Mouse (Mus musculus) liver, adult 2 months (tissue): ENCODE measurements around the gene Vezf1. TPM values are rescaled to one million over a fixed set of nuclear protein-coding genes. Genes with fewer than 3 reads are reported as not detected.

ENCODE experiments used
- DNase-seq: peaks from one replicate; pipeline ENCODE4 v3.0.0-alpha.2; 2011; ENCODE audit warnings: low read depth, low spot score; ENCODE audit errors: extremely low read depth
- H3K27ac ChIP-seq: fragments of 200-500 bp; replicated peaks from 2 replicates; pipeline ENCODE4 v1.5.1; 2012; ENCODE audit warnings: low read depth, mild to moderate bottlenecking, control low read depth, inconsistent platforms, low read length; ENCODE audit not compliant: insufficient read depth
- H3K27me3 ChIP-seq: fragments of 200-500 bp; 2 replicates; pipeline ENCODE4 v1.6.1; 2012; ENCODE audit warnings: mild to moderate bottlenecking, moderate library complexity, low read length, inconsistent platforms; ENCODE audit not compliant: control insufficient read depth, insufficient read depth
- H3K36me3 ChIP-seq: fragments of 200-500 bp; 2 replicates; pipeline ENCODE4 v1.6.1; 2012; ENCODE audit warnings: low read length, inconsistent platforms; ENCODE audit not compliant: control insufficient read depth, insufficient read depth
- H3K4me1 ChIP-seq: fragments of 200-500 bp; 2 replicates; pipeline ENCODE4 v1.6.1; 2011; ENCODE audit warnings: low read length; ENCODE audit not compliant: control insufficient read depth, insufficient read depth
- H3K4me3 ChIP-seq: fragments of 200-500 bp; 2 replicates; pipeline ENCODE4 v1.5.1; 2011; ENCODE audit warnings: low read depth, mild to moderate bottlenecking, control low read depth, low read length, moderate library complexity; ENCODE audit not compliant: insufficient read depth
- H3K79me2 ChIP-seq: fragments of 200-500 bp; 2 replicates; pipeline ENCODE4 v1.6.1; 2012; ENCODE audit warnings: inconsistent platforms, mild to moderate bottlenecking, low read length, moderate library complexity; ENCODE audit not compliant: control insufficient read depth, insufficient read depth
- H3K9ac ChIP-seq: fragments of 200-500 bp; 2 replicates; pipeline ENCODE4 v1.6.1; 2012; ENCODE audit warnings: low read depth, mild to moderate bottlenecking, control low read depth, inconsistent platforms, low read length
- CTCF ChIP-seq: fragments of 200-500 bp; IDR thresholded peaks from 2 replicates; pipeline ENCODE4 v1.5.1; 2011; ENCODE audit warnings: low read depth, low read length, control low read depth
- POLR2A ChIP-seq: fragments of 200-500 bp; IDR thresholded peaks from 2 replicates; pipeline ENCODE4 v1.6.1; 2011; ENCODE audit warnings: low read length, control low read depth; ENCODE audit not compliant: insufficient read depth; ENCODE audit errors: extremely low read depth
- WGBS: fragments of 180-500 bp; shearing (Covaris S2); methylation state at CpG from one replicate; pipeline ENCODE4 v1.1.7; 2018; 5-methylcytosine and 5-hydroxymethylcytosine counted together
- polyA plus RNA-seq: library from polyadenylated mRNA; depleted of rRNA; stranded (reverse); fragments of >200 nt; gene quantifications from 2 replicates; pipeline ENCODE4 v1.2.3, GENCODE M21; 2012; rRNA removed
- total RNA-seq: library from RNA; depleted of rRNA; stranded (reverse); fragments of >200 nt; gene quantifications from 2 replicates; pipeline ENCODE4 v1.2.3, GENCODE M21; 2014; rRNA removed

The Vezf1 gene
- 5.8 and 6.6 TPM in 2 replicates for total RNA-seq
- polyA plus RNA-seq, result 3.6 and 3.8 TPM in 2 replicates

- Histone ChIP-seq H3K36me3 (no peaks in the 10 kb centered on the region), H3K27ac (peak within 1 kb of the TSS; percentile 78), H3K79me2 (peaks cover 17% of the 10 kb centered on the region), H3K4me3 (peak within 1 kb of the TSS; percentile 90), H3K4me1 (peaks cover 2% of the 10 kb centered on the region; the same call in 1 of the 2 replicates), H3K9ac (peak within 1 kb of the TSS; percentile 92), H3K27me3 (no peaks in the 10 kb centered on the region)
- peak; percentile 42 for DNase-seq
- TF ChIP-seq CTCF, result no peak
- TF ChIP-seq POLR2A, result peak; percentile 53; the same call in 1 of the 2 replicates
- WGBS, result under 1% methylated on average over 46 of the region's 81 CpGs
Observed at GRCm38 (mm10) chr11:88067586-88068410, at the start of gene Vezf1. Vezf1 (plus strand) TSS chr11:88068279.

- TF ChIP-seq POLR2A (no peak), CTCF (no peak)
- no peak for DNase-seq
- Histone ChIP-seq H3K4me1 (no peaks in the 10 kb centered on the region), H3K27me3 (no peaks in the 10 kb centered on the region), H3K27ac (no peak overlapping the region), H3K9ac (no peak overlapping the region), H3K79me2 (no peaks in the 10 kb centered on the region), H3K4me3 (no peak overlapping the region), H3K36me3 (no peaks in the 10 kb centered on the region)
- 78% methylated on average over 2 of the region's 2 CpGs for WGBS
Observed at GRCm38 (mm10) chr11:88023933-88024332, 44.1 kb upstream of the Vezf1 start.

- H3K79me2 ChIP-seq, result no peaks in the 10 kb centered on the region
- TF ChIP-seq POLR2A (no peak), CTCF (no peak)
- WGBS, result 90% methylated on average over 9 of the region's 9 CpGs
Observed at GRCm38 (mm10) chr11:88027391-88028035, 40.6 kb upstream of the Vezf1 start.

GRCm38 (mm10) chr11:88028193-88028684, 39.8 kb upstream of the Vezf1 start:
- no peak for TF ChIP-seq POLR2A
- no peak for TF ChIP-seq CTCF
- no peak overlapping the region for H3K4me3 ChIP-seq
- no peaks in the 10 kb centered on the region for H3K79me2 ChIP-seq
- 0 out of 2 replicates have a peak, but pooled peaks cover 2% of the 10 kb centered on the region for H3K4me1 ChIP-seq
- 63% methylated on average over 16 of the region's 16 CpGs for whole genome bisulfite sequencing
- no peak for DNase-seq
- no peaks in the 10 kb centered on the region for H3K36me3 ChIP-seq
- no peaks in the 10 kb centered on the region for H3K27me3 ChIP-seq
- H3K9ac ChIP-seq, result no peak overlapping the region
- no peak overlapping the region for H3K27ac ChIP-seq

More at GRCm38 (mm10) chr11:88027391-88028035, 40.6 kb upstream of the Vezf1 start:
- Histone ChIP-seq H3K9ac (no peak overlapping the region), H3K36me3 (no peaks in the 10 kb centered on the region), H3K4me1 (0 out of 2 replicates have a peak, but pooled peaks cover 2% of the 10 kb centered on the region), H3K27me3 (no peaks in the 10 kb centered on the region), H3K27ac (no peak overlapping the region), H3K4me3 (no peak overlapping the region)
- no peak for DNase-seq

- no peak for TF ChIP-seq POLR2A
- no peak for TF ChIP-seq CTCF
- Histone ChIP-seq H3K36me3 (no peaks in the 10 kb centered on the region), H3K4me3 (no peak overlapping the region), H3K79me2 (no peaks in the 10 kb centered on the region), H3K9ac (no peak overlapping the region), H3K4me1 (0 out of 2 replicates have a peak, but pooled peaks cover 2% of the 10 kb centered on the region), H3K27ac (no peak overlapping the region), H3K27me3 (no peaks in the 10 kb centered on the region)
- WGBS, result 87% methylated on average over 7 of the region's 7 CpGs
- DNase-seq, result no peak
Observed at GRCm38 (mm10) chr11:88030219-88030618, 37.9 kb upstream of the Vezf1 start.
